Mouse (Mus musculus) ES-E14 (cell line): ENCODE results near the gene Csn1s2a.

Experiments used
- HCFC1 ChIP-seq: IDR thresholded peaks from 2 replicates; pipeline ENCODE4 v1.6.1; 2012; ENCODE audit warnings: low read length, inconsistent platforms, borderline replicate concordance; ENCODE audit not compliant: insufficient read depth
- MAFK ChIP-seq: IDR thresholded peaks from 2 replicates; pipeline ENCODE4 v1.6.1; 2014; ENCODE audit warnings: mild to moderate bottlenecking, low read depth, low read length, inconsistent platforms; ENCODE audit not compliant: insufficient read depth

GRCm38 (mm10) chr5:87734821-87735220 lies 39.5 kb upstream of the Csn1s2a start:
- TF ChIP-seq MAFK (no peak), HCFC1 (no peak)
